Mouse (Mus musculus) macrophage (primary cell): ENCODE measurements around the gene Lancl1. TPM values are rescaled to one million over a fixed set of nuclear protein-coding genes. Genes with fewer than 3 reads are reported as not detected.
A peak's percentile ranks its signal among the peaks of the same experiment; 100 is the strongest.

Experiments used
- H3K27ac ChIP-seq: fragments of 350-480 bp; formaldehyde crosslinking; 2 replicates; pipeline ENCODE4 v1.9.0; 2021
- H3K36me3 ChIP-seq: fragments of 350-480 bp; formaldehyde crosslinking; 2 replicates; pipeline ENCODE4 v1.9.0; 2021; ENCODE audit errors: inconsistent target
- H3K4me3 ChIP-seq: fragments of 350-480 bp; formaldehyde crosslinking; 2 replicates; pipeline ENCODE4 v1.9.0; 2021; ENCODE audit errors: inconsistent target
- H3K79me2 ChIP-seq: fragments of 350-480 bp; formaldehyde crosslinking; 2 replicates; pipeline ENCODE4 v1.9.0; 2021; ENCODE audit errors: inconsistent target
- WGBS: methylation state at CpG from one replicate; pipeline ENCODE4 v1.1.7; 2026; ENCODE audit warnings: inconsistent platforms; ENCODE audit not compliant: missing documents; 5-methylcytosine and 5-hydroxymethylcytosine counted together
- polyA plus RNA-seq: library from polyadenylated mRNA; stranded (reverse); fragments of 250-400 nt; gene quantifications from 3 replicates; pipeline ENCODE4 v1.2.4, GENCODE M21; 2018; ENCODE audit warnings: inconsistent platforms
- total RNA-seq, 78 experiments: library from RNA; depleted of rRNA; stranded (reverse); fragments of 250-400 nt; gene quantifications; 1 replicate in 9 of 78; 2 replicates in 24 of 78; 3 replicates in 43 of 78; 4 replicates in 2 of 78; pipeline ENCODE4 v1.2.4; 2018; ENCODE audit warnings: inconsistent platforms in 56 of 78

Gene Lancl1
- 100 to 1,000 TPM in 4 of 26 experiments, 10 to 100 TPM in 21, 1 to 10 TPM in 1; 7.8 to 120 (median 46.0) TPM for total RNA-seq (2018; cell fraction: chromatin; rRNA removed)
- 10 to 100 TPM; 11.2 to 48.0 (median 19.4) TPM for total RNA-seq (2018; cell fraction: cytosol; rRNA removed)
- total RNA-seq (2018; cell fraction: nucleus; rRNA removed), result 10 to 100 TPM in 25 of 26 experiments, 1 to 10 TPM in 1; 7.4 to 94.7 (median 37.0) TPM
- 15.2 to 17.9 TPM (median 15.8 TPM) in 3 replicates for polyA plus RNA-seq

GRCm38 (mm10) chr1:67038246-67038987 lies at the start of gene Lancl1:
Gene Lancl1 (minus strand): TSS chr1:67038872.
- Histone ChIP-seq H3K79me2 (no peaks in the 10 kb centered on the region), H3K36me3 (no peaks in the 10 kb centered on the region), H3K4me3 (peak within 1 kb of the TSS; percentile 66), H3K27ac (no peak within 1 kb of the TSS)
- under 1% methylated on average over 46 of the region's 47 CpGs for WGBS

- Histone ChIP-seq H3K36me3 (no peaks in the 10 kb centered on the region), H3K79me2 (no peaks in the 10 kb centered on the region), H3K27ac (no peak overlapping the region), H3K4me3 (no peak overlapping the region)
- 95% methylated on average over 7 of the region's 7 CpGs for WGBS
Observed at GRCm38 (mm10) chr1:67079146-67079545, 40.5 kb upstream of the Lancl1 start.

GRCm38 (mm10) chr1:67078666-67079065 lies 40.0 kb upstream of the Lancl1 start:
- Histone ChIP-seq H3K4me3 (no peak overlapping the region), H3K79me2 (no peaks in the 10 kb centered on the region), H3K27ac (no peak overlapping the region), H3K36me3 (no peaks in the 10 kb centered on the region)
- WGBS, result 71% methylated on average over 2 of the region's 2 CpGs

GRCm38 (mm10) chr1:67077739-67078138 lies 39.1 kb upstream of the Lancl1 start:
- Histone ChIP-seq H3K27ac (no peak overlapping the region), H3K36me3 (no peaks in the 10 kb centered on the region), H3K4me3 (no peak overlapping the region), H3K79me2 (no peaks in the 10 kb centered on the region)
- WGBS, result 90% methylated on average over 2 of the region's 2 CpGs

- Histone ChIP-seq H3K36me3 (no peaks in the 10 kb centered on the region), H3K79me2 (no peaks in the 10 kb centered on the region), H3K27ac (no peak overlapping the region), H3K4me3 (no peak overlapping the region)
- 50% methylated on average over 1 of the region's 1 CpGs for WGBS
Observed at GRCm38 (mm10) chr1:67067561-67067960, 28.9 kb upstream of the Lancl1 start.

- Histone ChIP-seq H3K4me3 (no peak overlapping the region), H3K36me3 (no peaks in the 10 kb centered on the region), H3K27ac (no peak overlapping the region), H3K79me2 (no peaks in the 10 kb centered on the region)
- WGBS, result 94% methylated on average over 9 of the region's 9 CpGs
Observed at GRCm38 (mm10) chr1:67065347-67066270, 26.9 kb upstream of the Lancl1 start.

- H3K36me3 ChIP-seq, result no peaks in the 10 kb centered on the region
- H3K79me2 ChIP-seq, result no peaks in the 10 kb centered on the region
- 19% methylated on average over 7 of the region's 7 CpGs for WGBS
- no peak overlapping the region for H3K4me3 ChIP-seq
- no peak overlapping the region for H3K27ac ChIP-seq
Observed at GRCm38 (mm10) chr1:67061456-67062085, 22.9 kb upstream of the Lancl1 start.

- Histone ChIP-seq H3K4me3 (no peak overlapping the region), H3K27ac (no peak overlapping the region), H3K36me3 (no peaks in the 10 kb centered on the region), H3K79me2 (no peaks in the 10 kb centered on the region)
- 90% methylated on average over 6 of the region's 7 CpGs for WGBS
Observed at GRCm38 (mm10) chr1:67055816-67056215, 17.1 kb upstream of the Lancl1 start.

- Histone ChIP-seq H3K4me3 (no peak overlapping the region), H3K36me3 (no peaks in the 10 kb centered on the region), H3K79me2 (no peaks in the 10 kb centered on the region), H3K27ac (no peak overlapping the region)
- WGBS, result 86% methylated on average over 3 of the region's 4 CpGs
Observed at GRCm38 (mm10) chr1:67052721-67053120, 14.0 kb upstream of the Lancl1 start.

- Histone ChIP-seq H3K36me3 (no peaks in the 10 kb centered on the region), H3K4me3 (no peak overlapping the region), H3K27ac (no peak overlapping the region), H3K79me2 (no peaks in the 10 kb centered on the region)
- WGBS, result 88% methylated on average over 1 of the region's 1 CpGs
Observed at GRCm38 (mm10) chr1:67049600-67049999, 10.9 kb upstream of the Lancl1 start.

GRCm38 (mm10) chr1:67048696-67049095 lies 10.0 kb upstream of the Lancl1 start:
- WGBS, result 68% methylated on average over 4 of the region's 4 CpGs
- H3K79me2 ChIP-seq, result no peaks in the 10 kb centered on the region
- no peak overlapping the region for H3K27ac ChIP-seq
- H3K36me3 ChIP-seq, result no peaks in the 10 kb centered on the region
- no peak overlapping the region for H3K4me3 ChIP-seq

- WGBS, result 71% methylated on average over 1 of the region's 1 CpGs
- H3K4me3 ChIP-seq, result no peak overlapping the region
- H3K79me2 ChIP-seq, result no peaks in the 10 kb centered on the region
- no peak overlapping the region for H3K27ac ChIP-seq
- no peaks in the 10 kb centered on the region for H3K36me3 ChIP-seq
Observed at GRCm38 (mm10) chr1:67045100-67045499, 6.4 kb upstream of the Lancl1 start.

- Histone ChIP-seq H3K36me3 (no peaks in the 10 kb centered on the region), H3K27ac (no peak overlapping the region), H3K4me3 (no peak overlapping the region), H3K79me2 (no peaks in the 10 kb centered on the region)
- WGBS, result 48% methylated on average over 7 of the region's 7 CpGs
Observed at GRCm38 (mm10) chr1:67042583-67042982, 3.9 kb upstream of the Lancl1 start.

- 8% methylated on average over 5 of the region's 5 CpGs for WGBS
- Histone ChIP-seq H3K36me3 (no peaks in the 10 kb centered on the region), H3K79me2 (no peaks in the 10 kb centered on the region), H3K27ac (no peak overlapping the region), H3K4me3 (peak overlapping the region; percentile 66)
Observed at GRCm38 (mm10) chr1:67039083-67039482, 411 bp upstream of the Lancl1 start.
